Comparison of ENCODE assay signal across 10 mouse cellular contexts in genomic region chr1:63614594-63614993, GRCm38 (mm10). TPM values are rescaled to one million over a fixed set of nuclear protein-coding genes. Genes with fewer than 3 reads are reported as not detected.
DNase-seq lines count a peak whose midpoint lies in the region; ATAC-seq and TF ChIP-seq lines count a peak whose summit lies in the region.
"Had no signal": no experiment of that assay in that cellular context is flagged by ENCODE, and none has a peak within 500 bp of the region (broad histone marks: within the 10 kb centered on the region; RNA-seq: fewer than 3 reads in every experiment).

No protein-coding gene starts in this region.

- 2% methylated on average over 11 of the region's 11 CpGs for WGBS in forebrain, embryonic 14.5 days

- no peaks in the 10 kb centered on the region for H3K4me1 ChIP-seq in forebrain, embryonic 14.5 days (ENCODE audit: control insufficient read depth, insufficient read depth, low read length)
- H3K4me1 ChIP-seq: limb, embryonic 15.5 days; stomach, embryonic 15.5 days had no signal

- no peaks in the 10 kb centered on the region for H3K9me3 ChIP-seq in forebrain, embryonic 14.5 days (replicated peaks; ENCODE audit: control insufficient read depth, low read length)
- H3K9me3 ChIP-seq: limb, embryonic 15.5 days; stomach, embryonic 15.5 days had no signal

- H3K4me3 ChIP-seq in left cerebral cortex, adult 2 months, result 0 out of 2 replicates have a peak overlapping the region, but pooled peaks have one; percentile 22
- no peak overlapping the region; the same call in 1 of the 2 replicates for H3K4me3 ChIP-seq in forebrain, embryonic 14.5 days (ENCODE audit: low read depth, low read length)
- H3K4me3 ChIP-seq: limb, embryonic 15.5 days; stomach, embryonic 15.5 days had no signal

- no peak overlapping the region for H3K9ac ChIP-seq in forebrain, embryonic 14.5 days (ENCODE audit: low read length)
- H3K9ac ChIP-seq: limb, embryonic 15.5 days; stomach, embryonic 15.5 days had no signal

- H3K36me3 ChIP-seq in forebrain, embryonic 14.5 days (ENCODE audit: control insufficient read depth, insufficient read depth, low read length), result no peaks in the 10 kb centered on the region
- H3K36me3 ChIP-seq: limb, embryonic 15.5 days; stomach, embryonic 15.5 days had no signal

- DNase-seq in left cerebral cortex, adult 2 months (ENCODE audit: extremely low spot score in 1 of 2, low spot score in 2 of 2), result no peak
- DNase-seq in left cerebral cortex, postnatal 14 days (ENCODE audit: low spot score in 2 of 2), result no peak
- DNase-seq in adipocyte (ENCODE audit: low spot score), result peak; percentile 72
- peak; percentile 25 for DNase-seq in forebrain, embryonic 14.5 days (ENCODE audit: low spot score)
- DNase-seq in lung, postnatal 4 days, result peak; percentile 28 to 42
- DNase-seq in thymus, postnatal 25 days, result peak; percentile 10
- no peak for DNase-seq in layer of hippocampus, adult 9-11 months
- no peak for DNase-seq in spleen, postnatal 4 days (ENCODE audit: low spot score in 2 of 2)

- H3K27me3 ChIP-seq in forebrain, embryonic 14.5 days (replicated peaks; ENCODE audit: control insufficient read depth, insufficient read depth, low read length), result no peaks in the 10 kb centered on the region
- H3K27me3 ChIP-seq: stomach, embryonic 15.5 days had no signal

- intact Hi-C loops in left cerebral cortex, adult 2 months (cut with DNase I), result no loop called here
- intact Hi-C loops in left cerebral cortex, postnatal 14 days (cut with DNase I), result no loop called here

- peak overlapping the region; percentile 14; the same call in 1 of the 2 replicates for H3K4me2 ChIP-seq in forebrain, embryonic 14.5 days (ENCODE audit: low read length)
- H3K4me2 ChIP-seq: limb, embryonic 15.5 days; stomach, embryonic 15.5 days had no signal

- no peak for TF ChIP-seq CTCF in left cerebral cortex, adult 2 months (IDR thresholded peaks at IDR 0.05)

- no peak overlapping the region for H3K27ac ChIP-seq in left cerebral cortex, adult 2 months
- no peak overlapping the region for H3K27ac ChIP-seq in forebrain, embryonic 14.5 days (ENCODE audit: low read depth, low read length)
- H3K27ac ChIP-seq: limb, embryonic 15.5 days; stomach, embryonic 15.5 days had no signal

- ATAC-seq in forebrain, embryonic 14.5 days, result no peak

RNA-seq across cellular contexts. Expression of gene Gm39653, which starts 1.2 kb away (rescaled TPM):
- total RNA-seq in left cerebral cortex, adult 2 months (2021), result under 1 TPM; 0.43 to 0.54 TPM
- total RNA-seq in left cerebral cortex, postnatal 14 days (2021), result not detected
- not detected in 2 replicates for polyA plus RNA-seq in forebrain, embryonic 14.5 days (2014; fragmentation: Nextera tagmentation; extraction: Ambion mirVana)
- polyA plus RNA-seq: limb, embryonic 15.5 days; stomach, embryonic 15.5 days had no signal

Comparison
In these comparisons a context has a peak if more than half of its experiments do, and no peak if none do; other contexts are left out.
1. DNase-seq: peak in adipocyte (single experiment), forebrain, embryonic 14.5 days (single experiment), lung, postnatal 4 days (2 of 2) and thymus, postnatal 25 days (single experiment); none in left cerebral cortex, adult 2 months (0 of 2), left cerebral cortex, postnatal 14 days (0 of 2), layer of hippocampus, adult 9-11 months (single experiment) and spleen, postnatal 4 days (0 of 2).